Comparison of ENCODE assay signal across 7 mouse cellular contexts in genomic region chr7:19299194-19299593, GRCm38 (mm10). TPM values are rescaled to one million over a fixed set of nuclear protein-coding genes. Genes with fewer than 3 reads are reported as not detected.
DNase-seq lines count a peak whose midpoint lies in the region; ATAC-seq and TF ChIP-seq lines count a peak whose summit lies in the region.

No protein-coding gene starts in this region.

- H3K27me3 ChIP-seq in intestine, postnatal 0 days (replicated peaks; ENCODE audit: control insufficient read depth, insufficient read depth, low read length), result peaks cover 28% of the 10 kb centered on the region
- peaks cover 20% of the 10 kb centered on the region for H3K27me3 ChIP-seq in intestine, embryonic 16.5 days (replicated peaks; ENCODE audit: control insufficient read depth, insufficient read depth, low read length)

- peak; percentile 87 for TF ChIP-seq CTCF in intestine, postnatal 0 days (IDR thresholded peaks at IDR 0.05; ENCODE audit: low read depth)

- peak; percentile 53 for DNase-seq in urinary bladder, postnatal 14 days (ENCODE audit: low spot score)
- no peak for DNase-seq in urinary bladder, postnatal 36 days (ENCODE audit: low spot score in 2 of 2)
- peak; percentile 68 for DNase-seq in embryo, embryonic 11 days
- DNase-seq in natural killer cell, adult 2 months (ENCODE audit: low spot score in 2 of 2), result peak; percentile 37 to 53
- DNase-seq in spleen, postnatal 36 days (ENCODE audit: low spot score in 2 of 2), result no peak

- H3K4me1 ChIP-seq in intestine, postnatal 0 days (replicated peaks; ENCODE audit: control insufficient read depth, insufficient read depth, low read length), result peaks cover 4% of the 10 kb centered on the region
- peaks cover 15% of the 10 kb centered on the region for H3K4me1 ChIP-seq in intestine, embryonic 16.5 days (ENCODE audit: control insufficient read depth, insufficient read depth, low read length)

- no peak overlapping the region for H3K9ac ChIP-seq in intestine, postnatal 0 days (ENCODE audit: low read depth, low read length)
- H3K9ac ChIP-seq in intestine, embryonic 16.5 days (ENCODE audit: low read depth, low read length), result no peak overlapping the region

- no peak for ATAC-seq in intestine, postnatal 0 days
- ATAC-seq in intestine, embryonic 16.5 days, result no peak

- H3K4me2 ChIP-seq in intestine, postnatal 0 days (replicated peaks; ENCODE audit: low read depth), result no peak overlapping the region
- no peak overlapping the region for H3K4me2 ChIP-seq in intestine, embryonic 16.5 days (ENCODE audit: low read depth, low read length)

- no peaks in the 10 kb centered on the region for H3K36me3 ChIP-seq in intestine, postnatal 0 days (ENCODE audit: control insufficient read depth, insufficient read depth)
- H3K36me3 ChIP-seq in intestine, embryonic 16.5 days (ENCODE audit: control insufficient read depth, insufficient read depth, low read length), result no peaks in the 10 kb centered on the region

- H3K27ac ChIP-seq in intestine, postnatal 0 days (ENCODE audit: low read depth, low read length), result no peak overlapping the region
- no peak overlapping the region for H3K27ac ChIP-seq in intestine, embryonic 16.5 days (ENCODE audit: low read length)

- 17% methylated on average over 3 of the region's 3 CpGs for WGBS in intestine, postnatal 0 days
- WGBS in intestine, embryonic 16.5 days, result 22% methylated on average over 3 of the region's 3 CpGs

- no peak overlapping the region for H3K4me3 ChIP-seq in intestine, postnatal 0 days (ENCODE audit: low read depth, low read length)
- no peak overlapping the region for H3K4me3 ChIP-seq in intestine, embryonic 16.5 days (ENCODE audit: low read length)

- H3K9me3 ChIP-seq in intestine, postnatal 0 days (ENCODE audit: control insufficient read depth), result no peaks in the 10 kb centered on the region
- no peaks in the 10 kb centered on the region for H3K9me3 ChIP-seq in intestine, embryonic 16.5 days (ENCODE audit: control insufficient read depth, low read length)

RNA-seq across cellular contexts. Expression of gene Fosb, which starts 10.7 kb away (rescaled TPM):
- polyA plus RNA-seq in intestine, postnatal 0 days (2015; fragmentation: Nextera tagmentation; extraction: Ambion mirVana), result 0.12 and 0.54 TPM in 2 replicates
- polyA plus RNA-seq in intestine, embryonic 16.5 days (2015; fragmentation: Nextera tagmentation; extraction: Ambion mirVana), result 0.10 and 0.21 TPM in 2 replicates

RNA-seq across cellular contexts. Expression of gene Rtn2, which starts 16.8 kb away (rescaled TPM):
- polyA plus RNA-seq in intestine, postnatal 0 days (2015; fragmentation: Nextera tagmentation; extraction: Ambion mirVana), result 7.1 and 9.3 TPM in 2 replicates
- 10.3 and 11.8 TPM in 2 replicates for polyA plus RNA-seq in intestine, embryonic 16.5 days (2015; fragmentation: Nextera tagmentation; extraction: Ambion mirVana)

RNA-seq across cellular contexts. Expression of gene Ppm1n, which starts 19.3 kb away (rescaled TPM):
- polyA plus RNA-seq in intestine, postnatal 0 days (2015; fragmentation: Nextera tagmentation; extraction: Ambion mirVana), result 0.12 and 0.14 TPM in 2 replicates
- 0.29 and 0.32 TPM in 2 replicates for polyA plus RNA-seq in intestine, embryonic 16.5 days (2015; fragmentation: Nextera tagmentation; extraction: Ambion mirVana)

RNA-seq across cellular contexts. Expression of gene Vasp, which starts 27.6 kb away (rescaled TPM):
- 98.5 and 106 TPM in 2 replicates for polyA plus RNA-seq in intestine, postnatal 0 days (2015; fragmentation: Nextera tagmentation; extraction: Ambion mirVana)
- 106 and 120 TPM in 2 replicates for polyA plus RNA-seq in intestine, embryonic 16.5 days (2015; fragmentation: Nextera tagmentation; extraction: Ambion mirVana)

RNA-seq across cellular contexts. Expression of gene Ercc1, which starts 45.4 kb away (rescaled TPM):
- polyA plus RNA-seq in intestine, postnatal 0 days (2015; fragmentation: Nextera tagmentation; extraction: Ambion mirVana), result 22.1 and 27.1 TPM in 2 replicates
- 45.8 and 51.3 TPM in 2 replicates for polyA plus RNA-seq in intestine, embryonic 16.5 days (2015; fragmentation: Nextera tagmentation; extraction: Ambion mirVana)

Comparison
In these comparisons a context has a peak if more than half of its experiments do, and no peak if none do; other contexts are left out.
1. DNase-seq: peak in urinary bladder, postnatal 14 days (single experiment), embryo, embryonic 11 days (single experiment) and natural killer cell, adult 2 months (2 of 2); none in urinary bladder, postnatal 36 days (0 of 2) and spleen, postnatal 36 days (0 of 2).